Mouse (Mus musculus): ENCODE results near the gene Calm1.
"Not testable (repeated sequence)": the region's sequence is repeated elsewhere in the genome, so short reads cannot be mapped to it uniquely, and the experiment has no call there.

Gene Calm1

GRCm38 (mm10) chr12:100196786-100197185, 2.4 kb upstream of the Calm1 start:
- no peak for DNase-seq

DNA sequence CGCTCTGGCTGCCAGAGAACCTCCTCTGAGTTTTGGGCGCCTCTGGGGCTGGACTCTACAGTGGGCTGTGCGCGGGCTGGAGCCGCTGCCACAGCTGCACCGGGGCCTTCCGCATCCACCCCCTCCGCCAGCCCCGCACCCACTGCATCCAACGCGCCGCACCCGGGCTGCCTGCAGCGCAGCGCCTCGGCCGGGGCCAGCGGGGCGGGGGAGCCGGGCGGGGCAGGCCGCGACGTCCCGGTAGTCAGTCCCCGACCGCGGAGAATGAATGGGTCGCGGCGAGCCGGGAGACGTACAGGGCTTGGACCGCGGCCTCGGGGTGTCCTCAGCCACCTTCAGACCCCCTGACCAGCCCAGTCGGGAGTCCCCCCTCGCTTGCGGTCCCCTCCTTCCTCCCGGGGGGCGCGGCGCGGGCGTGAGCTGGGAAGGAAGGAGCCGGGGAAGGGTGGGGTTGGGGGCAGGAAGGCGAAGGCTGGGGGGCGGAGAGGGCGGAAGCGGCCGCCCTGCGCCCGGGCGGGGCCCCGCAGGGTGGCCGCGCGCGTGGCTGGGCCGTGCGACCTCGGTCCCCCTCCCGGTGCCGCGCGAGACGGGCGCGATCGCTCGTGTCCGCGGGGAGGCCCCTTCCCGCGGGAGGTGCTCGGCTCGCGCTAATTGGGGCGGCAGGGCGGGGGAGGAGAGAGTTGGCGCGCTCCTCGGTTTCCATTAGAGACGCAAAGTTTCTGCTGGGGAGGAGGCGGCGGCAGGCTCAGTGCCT, 833 bp downstream of the Calm1 start:
- peak; percentile 80 for DNase-seq

DNA sequence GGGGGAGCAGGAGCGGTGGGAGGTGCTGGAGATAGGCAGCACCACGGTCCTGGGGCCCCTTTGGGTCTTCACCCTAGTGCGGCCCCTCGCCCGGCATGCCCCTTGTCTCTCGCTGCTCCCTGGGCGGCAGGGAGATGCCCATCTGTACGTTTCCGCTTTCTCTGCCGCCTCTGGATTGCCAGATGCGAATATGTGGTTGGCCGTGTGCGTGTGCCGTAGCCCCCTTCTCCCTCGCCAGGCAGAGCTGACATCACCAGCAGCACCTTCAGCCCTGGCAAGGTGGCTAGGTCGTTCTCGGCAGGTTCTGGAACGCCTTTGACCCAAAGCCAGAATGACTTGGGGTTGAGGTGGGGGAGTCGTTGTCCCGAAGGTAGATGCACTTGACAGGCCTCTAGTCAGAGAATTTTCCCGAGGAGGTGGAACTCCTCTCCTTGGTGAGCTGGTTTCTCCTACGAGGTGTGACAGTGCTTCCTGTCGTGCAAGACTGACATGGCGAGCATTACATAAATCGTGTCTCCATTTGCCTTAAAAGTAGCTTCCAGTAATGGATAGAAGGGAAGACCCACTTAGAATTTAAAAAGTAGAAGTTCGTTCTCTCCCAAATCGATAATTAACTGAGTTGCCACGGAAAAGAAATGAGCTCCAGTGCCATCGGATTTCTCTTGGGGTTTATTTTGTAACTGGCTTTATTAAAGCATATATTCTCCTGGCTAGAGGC, 1.6 kb downstream of the Calm1 start:
- no peak for DNase-seq

- no peak for DNase-seq
Measured at GRCm38 (mm10) chr12:100201363-100201711, 2.1 kb downstream of the Calm1 start.

GRCm38 (mm10) chr12:100201838-100202237, 2.6 kb downstream of the Calm1 start:
- peak; percentile 94 for DNase-seq

GRCm38 (mm10) chr12:100203759-100204158, 4.5 kb downstream of the Calm1 start:
- DNase-seq: no peak

GRCm38 (mm10) chr12:100205156-100205555, 5.9 kb downstream of the Calm1 start:
- no peak for DNase-seq

GRCm38 (mm10) chr12:100206521-100206920, 7.3 kb downstream of the Calm1 start:
- no peak for DNase-seq

DNA sequence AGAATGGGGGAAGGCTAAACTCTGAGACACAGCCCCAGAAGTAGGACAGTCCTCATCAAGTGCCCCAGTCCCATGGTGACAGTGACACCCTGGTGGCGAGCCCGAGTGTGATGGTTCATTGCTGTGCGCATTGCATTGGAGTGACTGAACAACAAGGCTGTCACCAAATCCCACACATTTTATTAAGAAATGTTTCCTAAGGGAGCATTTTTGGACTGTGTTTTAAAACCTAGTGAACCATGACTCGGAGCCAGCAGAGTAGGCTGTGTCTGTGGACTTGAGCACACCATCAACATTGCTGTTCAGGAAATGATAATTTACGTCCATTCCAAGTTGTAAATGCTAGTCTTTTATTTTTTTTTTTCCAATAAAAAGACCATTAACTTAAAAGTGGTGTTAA, 7.7 kb downstream of the Calm1 start:
- DNase-seq: no peak

GRCm38 (mm10) chr12:100209701-100210478, 10.7 kb downstream of the Calm1 start:
- no peak for DNase-seq

DNA sequence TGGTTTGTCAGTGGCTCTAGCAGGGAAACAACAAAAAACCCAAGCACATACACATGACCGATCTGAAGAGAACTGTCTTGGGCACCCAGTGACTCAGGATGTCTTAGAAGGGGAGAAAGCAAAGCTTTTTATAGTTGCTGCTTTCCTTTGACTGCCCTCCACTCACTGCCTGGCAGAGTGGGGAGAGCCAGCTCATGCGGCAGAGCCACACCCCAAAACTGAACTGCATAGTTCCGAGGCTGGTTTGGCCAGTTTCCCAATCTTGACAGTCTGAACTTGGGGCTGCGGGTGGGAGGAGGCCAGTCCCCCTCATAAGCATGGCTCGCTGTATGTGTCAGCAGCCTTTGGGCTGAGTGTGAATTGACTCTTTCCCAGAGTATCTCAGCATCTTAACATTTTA, 11.7 kb downstream of the Calm1 start:
- DNase-seq: peak; percentile 48

GRCm38 (mm10) chr12:100211453-100212185, 12.4 kb downstream of the Calm1 start:
- no peak for DNase-seq

- DNase-seq: peak; percentile 60
Measured at GRCm38 (mm10) chr12:100212397-100212796, 13.2 kb downstream of the Calm1 start.

- no peak for DNase-seq
Measured at GRCm38 (mm10) chr12:100213162-100213561, 13.9 kb downstream of the Calm1 start.

GRCm38 (mm10) chr12:100214156-100214555, 14.9 kb downstream of the Calm1 start:
- DNase-seq: no peak

GRCm38 (mm10) chr12:100214738-100215137, 15.5 kb downstream of the Calm1 start:
- DNase-seq: no peak

DNA sequence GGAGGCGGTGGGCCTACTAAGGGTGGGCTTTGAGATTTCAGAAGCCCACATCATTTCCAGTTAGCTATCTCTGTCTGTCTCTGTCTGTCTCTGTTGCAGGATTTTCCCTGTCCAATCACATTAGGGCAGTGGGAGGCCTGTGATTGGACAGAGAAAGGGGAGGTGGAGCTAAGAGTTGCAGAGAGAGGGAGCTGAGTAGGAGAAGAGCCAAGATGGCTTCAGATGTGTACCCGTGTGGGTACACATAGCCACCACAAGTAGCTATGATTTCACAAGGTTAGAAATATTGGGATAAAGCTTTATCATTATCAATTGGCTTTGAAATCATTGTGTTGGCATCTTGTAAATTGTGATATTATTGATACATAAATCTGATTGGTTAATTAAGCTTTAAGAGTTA, 17.9 kb downstream of the Calm1 start:
- DNase-seq: not testable (repeated sequence)

DNA sequence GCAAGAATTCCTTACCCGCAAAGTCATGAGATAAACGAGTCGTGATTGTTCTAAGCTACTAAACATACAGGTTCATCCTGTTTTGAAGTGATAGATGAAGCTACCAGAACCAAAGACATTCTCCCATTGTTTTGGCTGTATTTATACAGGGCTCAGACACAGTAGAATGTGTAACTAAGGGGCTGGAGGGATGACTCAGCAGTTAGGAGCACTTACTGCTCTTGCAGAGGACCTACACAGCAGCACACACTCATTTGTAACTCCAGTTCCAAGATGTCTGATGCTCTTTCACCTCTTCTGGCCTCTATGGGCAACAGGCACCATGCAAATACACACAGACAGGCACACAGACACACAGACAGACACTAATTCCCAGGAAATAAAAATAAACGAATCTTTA, 20.8 kb downstream of the Calm1 start:
- DNase-seq: no peak

DNA sequence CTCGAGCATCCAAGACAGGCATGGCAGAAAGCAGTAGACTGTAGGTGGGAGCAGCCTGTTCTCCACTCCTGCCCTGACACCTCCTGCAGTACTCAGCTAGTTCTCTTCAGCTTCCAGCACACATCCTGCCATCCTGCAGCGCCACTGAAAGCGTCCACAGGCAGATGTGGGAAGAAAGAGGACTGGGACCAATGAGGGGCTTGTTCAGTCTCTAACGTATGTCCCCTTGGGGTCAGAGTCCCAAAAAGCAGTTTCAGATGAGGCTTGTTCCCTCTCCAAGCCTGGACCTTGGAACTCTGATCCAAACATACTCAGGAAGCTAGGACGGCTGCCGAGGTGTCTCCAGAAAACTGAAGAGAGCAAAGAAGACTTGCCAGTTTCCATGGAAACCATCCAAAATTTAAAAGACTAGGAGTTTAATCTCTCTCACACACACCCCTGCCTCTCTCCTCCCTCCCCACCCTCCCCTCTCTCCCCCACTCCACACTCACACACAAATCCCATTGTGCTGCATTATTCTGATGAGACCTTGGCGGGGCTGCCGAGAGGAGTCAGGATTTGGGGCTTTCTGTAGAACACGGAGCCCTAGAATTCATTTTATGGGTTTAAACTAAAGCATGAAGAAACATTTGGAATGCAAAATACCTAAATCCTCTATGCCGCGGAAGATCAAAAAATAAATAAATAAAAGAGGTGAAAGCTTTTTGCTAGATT, 22.5 kb downstream of the Calm1 start:
- DNase-seq: no peak

- no peak for DNase-seq
Measured at GRCm38 (mm10) chr12:100222322-100222993, 23.2 kb downstream of the Calm1 start.

DNA sequence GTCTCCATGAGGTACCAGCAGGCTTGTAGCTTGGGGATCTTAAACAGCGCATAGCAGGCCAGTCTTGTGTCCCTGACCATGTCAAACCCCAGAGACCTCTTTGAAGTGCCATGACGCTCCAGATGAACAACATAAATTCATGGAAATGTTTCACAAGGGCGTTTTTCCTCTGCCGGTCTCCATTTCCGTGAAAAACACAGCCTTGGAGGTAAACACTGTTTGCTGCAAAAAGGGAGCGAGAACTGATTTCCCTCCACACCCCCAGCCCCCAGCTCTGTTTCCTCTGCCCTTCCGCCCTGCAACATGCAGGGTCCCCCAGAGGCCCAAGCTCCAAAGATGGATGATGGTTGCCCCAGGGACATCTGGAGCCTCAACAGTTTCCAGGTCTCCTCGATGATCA, 24.3 kb downstream of the Calm1 start:
- no peak for DNase-seq

DNA sequence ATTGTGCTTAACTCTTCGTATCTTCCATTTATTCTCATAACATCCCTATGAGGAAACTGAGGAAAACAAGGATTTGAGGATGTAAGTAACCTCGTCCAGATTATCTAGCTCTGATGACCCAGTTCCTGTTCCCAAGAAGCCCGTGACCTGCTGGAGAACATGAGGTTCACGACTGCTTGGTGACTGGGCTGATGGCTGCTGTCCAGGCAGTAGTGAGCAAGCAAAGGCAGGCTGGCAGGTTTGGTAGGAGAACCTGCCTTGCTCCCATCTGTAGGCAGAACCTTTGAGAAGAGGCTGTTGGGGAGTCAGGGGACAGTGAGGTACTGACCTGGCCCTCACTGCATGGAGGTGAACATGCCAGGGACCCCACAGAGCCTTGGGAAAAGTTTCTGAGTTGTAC, 26.0 kb downstream of the Calm1 start:
- DNase-seq: no peak
